Mouse (Mus musculus) embryonic facial prominence, embryonic 13.5 days (tissue): ENCODE data around the gene Magi2. TPM values are rescaled to one million over a fixed set of nuclear protein-coding genes. Genes with fewer than 3 reads are reported as not detected.

Experiments used
- ATAC-seq: fragments of 200-750 bp; cut with Nextera tagmentation; 2 replicates; pipeline ENCODE4 v1.8.0; 2017; ENCODE audit warnings: low read depth; ENCODE audit not compliant: insufficient number of reproducible peaks, insufficient read depth, low FRiP score, low TSS enrichment
- H3K27ac ChIP-seq: fragments of 300-500 bp; sonication (generic); 2 replicates; pipeline ENCODE4 v1.5.1; 2015; ENCODE audit warnings: moderate library complexity, mild to moderate bottlenecking, inconsistent platforms
- H3K27me3 ChIP-seq: fragments of 300-500 bp; sonication (generic); 2 replicates; pipeline ENCODE4 v1.6.1; 2015; ENCODE audit warnings: mild to moderate bottlenecking, inconsistent platforms
- H3K36me3 ChIP-seq: fragments of 300-500 bp; sonication (generic); 2 replicates; pipeline ENCODE4 v1.6.1; 2015; ENCODE audit warnings: mild to moderate bottlenecking, inconsistent platforms
- H3K4me1 ChIP-seq: fragments of 300-500 bp; sonication (generic); 2 replicates; pipeline ENCODE4 v1.6.1; 2015; ENCODE audit warnings: inconsistent platforms
- H3K4me2 ChIP-seq: fragments of 300-500 bp; sonication (generic); 2 replicates; pipeline ENCODE4 v1.6.1; 2015; ENCODE audit warnings: moderate library complexity, mild to moderate bottlenecking, inconsistent platforms
- H3K4me3 ChIP-seq: fragments of 300-500 bp; sonication (generic); 2 replicates; pipeline ENCODE4 v1.5.1; 2015; ENCODE audit warnings: mild to moderate bottlenecking, inconsistent platforms
- H3K9ac ChIP-seq: fragments of 300-500 bp; sonication (generic); 2 replicates; pipeline ENCODE4 v1.6.1; 2015; ENCODE audit warnings: mild to moderate bottlenecking, inconsistent platforms
- H3K9me3 ChIP-seq: fragments of 300-500 bp; sonication (generic); 2 replicates; pipeline ENCODE4 v1.6.1; 2016; ENCODE audit warnings: inconsistent platforms
- WGBS: fragments of 180-500 bp; shearing (Covaris S2); methylation state at CpG from one replicate; pipeline ENCODE4 v1.1.7; 2015; ENCODE audit warnings: mixed read lengths; 5-methylcytosine and 5-hydroxymethylcytosine counted together
- polyA plus RNA-seq: library from polyadenylated mRNA; unstranded; fragments of >200 nt; fragmentation: Nextera tagmentation; extraction: Ambion mirVana; gene quantifications from 2 replicates; pipeline ENCODE4 v1.2.1, GENCODE M21; 2015

The Magi2 gene
- polyA plus RNA-seq, 1 experiment from 2014 or later, result 9.7 TPM

GRCm38 (mm10) chr5:19981518-19981917, 754.7 kb downstream of the Magi2 start:
- Histone ChIP-seq H3K4me3 (no peak overlapping the region), H3K4me1 (no peaks in the 10 kb centered on the region), H3K9me3 (no peaks in the 10 kb centered on the region), H3K27me3 (no peaks in the 10 kb centered on the region), H3K4me2 (no peak overlapping the region), H3K9ac (no peak overlapping the region), H3K27ac (no peak overlapping the region), H3K36me3 (no peaks in the 10 kb centered on the region)
- no peak for ATAC-seq
- 86% methylated on average over 6 of the region's 6 CpGs for WGBS

- no peaks in the 10 kb centered on the region for H3K9me3 ChIP-seq
- no peak for ATAC-seq
- no peak overlapping the region for H3K4me2 ChIP-seq
- H3K4me3 ChIP-seq, result no peak overlapping the region
- no peaks in the 10 kb centered on the region for H3K27me3 ChIP-seq
- no peak overlapping the region for H3K9ac ChIP-seq
- WGBS, result 54% methylated on average over 3 of the region's 3 CpGs
- no peaks in the 10 kb centered on the region for H3K4me1 ChIP-seq
- H3K36me3 ChIP-seq, result no peaks in the 10 kb centered on the region
- H3K27ac ChIP-seq, result no peak overlapping the region
Observed at GRCm38 (mm10) chr5:19982031-19982430, 755.2 kb downstream of the Magi2 start.

GRCm38 (mm10) chr5:19999486-19999885, 772.6 kb downstream of the Magi2 start:
- ATAC-seq, result no peak
- Histone ChIP-seq H3K4me2 (no peak overlapping the region), H3K9ac (no peak overlapping the region), H3K9me3 (no peaks in the 10 kb centered on the region), H3K36me3 (no peaks in the 10 kb centered on the region), H3K27ac (no peak overlapping the region), H3K4me1 (no peaks in the 10 kb centered on the region), H3K4me3 (no peak overlapping the region), H3K27me3 (no peaks in the 10 kb centered on the region)
- 85% methylated on average over 6 of the region's 6 CpGs for WGBS

- no peak overlapping the region for H3K9ac ChIP-seq
- H3K4me3 ChIP-seq, result no peak overlapping the region
- no peaks in the 10 kb centered on the region for H3K4me1 ChIP-seq
- no peaks in the 10 kb centered on the region for H3K27me3 ChIP-seq
- no peak overlapping the region for H3K4me2 ChIP-seq
- no peaks in the 10 kb centered on the region for H3K36me3 ChIP-seq
- WGBS, result 71% methylated on average over 1 of the region's 1 CpGs
- ATAC-seq, result no peak
- H3K9me3 ChIP-seq, result no peaks in the 10 kb centered on the region
- no peak overlapping the region for H3K27ac ChIP-seq
Observed at GRCm38 (mm10) chr5:19999912-20000311, 773.1 kb downstream of the Magi2 start.

GRCm38 (mm10) chr5:20006616-20007015, 779.8 kb downstream of the Magi2 start:
- H3K4me2 ChIP-seq, result no peak overlapping the region
- H3K36me3 ChIP-seq, result no peaks in the 10 kb centered on the region
- no peaks in the 10 kb centered on the region for H3K4me1 ChIP-seq
- no peak overlapping the region for H3K4me3 ChIP-seq
- WGBS, result 80% methylated on average over 2 of the region's 2 CpGs
- ATAC-seq, result no peak
- no peaks in the 10 kb centered on the region for H3K9me3 ChIP-seq
- no peaks in the 10 kb centered on the region for H3K27me3 ChIP-seq
- H3K9ac ChIP-seq, result no peak overlapping the region
- no peak overlapping the region for H3K27ac ChIP-seq

- Histone ChIP-seq H3K4me2 (no peak overlapping the region), H3K9me3 (no peaks in the 10 kb centered on the region), H3K4me1 (no peaks in the 10 kb centered on the region), H3K9ac (no peak overlapping the region), H3K27me3 (no peaks in the 10 kb centered on the region), H3K36me3 (no peaks in the 10 kb centered on the region), H3K4me3 (no peak overlapping the region), H3K27ac (no peak overlapping the region)
- 90% methylated on average over 8 of the region's 8 CpGs for WGBS
- ATAC-seq, result no peak
Observed at GRCm38 (mm10) chr5:20007246-20007645, 780.4 kb downstream of the Magi2 start.

GRCm38 (mm10) chr5:20010210-20010609, 783.4 kb downstream of the Magi2 start:
- H3K27me3 ChIP-seq, result no peaks in the 10 kb centered on the region
- WGBS, result 71% methylated on average over 7 of the region's 7 CpGs

GRCm38 (mm10) chr5:20018063-20018462, 791.2 kb downstream of the Magi2 start:
- 74% methylated on average over 3 of the region's 3 CpGs for WGBS
- no peak overlapping the region for H3K9ac ChIP-seq
- no peak for ATAC-seq

More at GRCm38 (mm10) chr5:20010210-20010609, 783.4 kb downstream of the Magi2 start:
- Histone ChIP-seq H3K4me1 (no peaks in the 10 kb centered on the region), H3K27ac (no peak overlapping the region), H3K4me2 (no peak overlapping the region), H3K9ac (no peak overlapping the region), H3K4me3 (no peak overlapping the region), H3K9me3 (no peaks in the 10 kb centered on the region), H3K36me3 (no peaks in the 10 kb centered on the region)
- ATAC-seq, result no peak

GRCm38 (mm10) chr5:20046649-20047048, 819.8 kb downstream of the Magi2 start:
- H3K27me3 ChIP-seq, result no peaks in the 10 kb centered on the region
- no peaks in the 10 kb centered on the region for H3K36me3 ChIP-seq
- no peak overlapping the region for H3K4me2 ChIP-seq
- no peak overlapping the region for H3K9ac ChIP-seq
- H3K4me1 ChIP-seq, result no peaks in the 10 kb centered on the region
- no peak for ATAC-seq
- H3K27ac ChIP-seq, result no peak overlapping the region
- H3K9me3 ChIP-seq, result no peaks in the 10 kb centered on the region
- no peak overlapping the region for H3K4me3 ChIP-seq
- WGBS, result 67% methylated on average over 3 of the region's 3 CpGs

More at GRCm38 (mm10) chr5:20018063-20018462, 791.2 kb downstream of the Magi2 start:
- Histone ChIP-seq H3K4me1 (no peaks in the 10 kb centered on the region), H3K4me3 (no peak overlapping the region), H3K4me2 (no peak overlapping the region), H3K27me3 (no peaks in the 10 kb centered on the region), H3K27ac (no peak overlapping the region), H3K9me3 (no peaks in the 10 kb centered on the region), H3K36me3 (no peaks in the 10 kb centered on the region)

- Histone ChIP-seq H3K9ac (no peak overlapping the region), H3K27ac (no peak overlapping the region), H3K4me2 (no peak overlapping the region), H3K9me3 (no peaks in the 10 kb centered on the region), H3K4me3 (no peak overlapping the region), H3K4me1 (no peaks in the 10 kb centered on the region), H3K36me3 (no peaks in the 10 kb centered on the region), H3K27me3 (no peaks in the 10 kb centered on the region)
- 90% methylated on average over 2 of the region's 2 CpGs for WGBS
- ATAC-seq, result no peak
Observed at GRCm38 (mm10) chr5:20048386-20048785, 821.5 kb downstream of the Magi2 start.

GRCm38 (mm10) chr5:20050284-20050683, 823.4 kb downstream of the Magi2 start:
- H3K9ac ChIP-seq, result no peak overlapping the region
- H3K27me3 ChIP-seq, result no peaks in the 10 kb centered on the region
- H3K4me3 ChIP-seq, result no peak overlapping the region
- H3K4me1 ChIP-seq, result no peaks in the 10 kb centered on the region
- no peaks in the 10 kb centered on the region for H3K36me3 ChIP-seq
- H3K9me3 ChIP-seq, result no peaks in the 10 kb centered on the region
- WGBS, result 43% methylated on average over 1 of the region's 1 CpGs
- ATAC-seq, result no peak
- no peak overlapping the region for H3K4me2 ChIP-seq
- no peak overlapping the region for H3K27ac ChIP-seq

GRCm38 (mm10) chr5:20055000-20055399, 828.2 kb downstream of the Magi2 start:
- Histone ChIP-seq H3K36me3 (no peaks in the 10 kb centered on the region), H3K27ac (no peak overlapping the region), H3K27me3 (no peaks in the 10 kb centered on the region), H3K9me3 (no peaks in the 10 kb centered on the region), H3K9ac (no peak overlapping the region), H3K4me1 (peaks cover 7% of the 10 kb centered on the region; the same call in 1 of the 2 replicates), H3K4me2 (no peak overlapping the region), H3K4me3 (no peak overlapping the region)
- no peak for ATAC-seq
- WGBS, result 92% methylated on average over 1 of the region's 1 CpGs
